Mouse (Mus musculus) erythroid progenitor cell, adult 5-6 weeks (primary cell): ENCODE measurements at regions not wholly inside any gene's neighbourhood (a gene's known extent, or its start where the extent isn't known, plus 50 kb on each side); places are given as distances from the start of the nearest gene placed in this dataset.

Experiments
- ATAC-seq: replicated peaks from 2 replicates; pipeline ENCODE4 v1.8.0; 2016; ENCODE audit warnings: moderate number of reproducible peaks, mild to moderate bottlenecking, moderate TSS enrichment, inconsistent platforms; ENCODE audit not compliant: poor library complexity, low FRiP score, severe bottlenecking

- no peak for ATAC-seq
Measured at GRCm38 (mm10) chr13:112144393-112145348, 143.6 kb upstream of the Ankrd55 start.

GRCm38 (mm10) chr13:112152614-112153550 lies 135.4 kb upstream of the Ankrd55 start:
- no peak for ATAC-seq

GRCm38 (mm10) chr13:112153681-112154127 lies 134.5 kb upstream of the Ankrd55 start:
- ATAC-seq = no peak

GRCm38 (mm10) chr13:112159430-112160172 lies 128.7 kb upstream of the Ankrd55 start:
- ATAC-seq = no peak

- ATAC-seq = no peak
Measured at GRCm38 (mm10) chr13:112160173-112160641, 128.0 kb upstream of the Ankrd55 start.

GRCm38 (mm10) chr13:112160726-112161125 lies 127.5 kb upstream of the Ankrd55 start:
- no peak for ATAC-seq

- no peak for ATAC-seq
Measured at GRCm38 (mm10) chr13:112161886-112162285, 126.4 kb upstream of the Ankrd55 start.

GRCm38 (mm10) chr13:112165921-112166320 lies 122.3 kb upstream of the Ankrd55 start:
- ATAC-seq = no peak

- no peak for ATAC-seq
Measured at GRCm38 (mm10) chr13:112166338-112166802, 121.9 kb upstream of the Ankrd55 start.

GRCm38 (mm10) chr13:112168468-112168867 lies 119.8 kb upstream of the Ankrd55 start:
- ATAC-seq = no peak

GRCm38 (mm10) chr13:112170872-112171271 lies 117.4 kb upstream of the Ankrd55 start:
- ATAC-seq = no peak

- no peak for ATAC-seq
Measured at GRCm38 (mm10) chr13:112171940-112172715, 116.1 kb upstream of the Ankrd55 start.

- ATAC-seq = no peak
Measured at GRCm38 (mm10) chr13:112173973-112174372, 114.3 kb upstream of the Ankrd55 start.

GRCm38 (mm10) chr13:112178031-112178430 lies 110.2 kb upstream of the Ankrd55 start:
- no peak for ATAC-seq

GRCm38 (mm10) chr13:112183996-112184395 lies 104.3 kb upstream of the Ankrd55 start:
- no peak for ATAC-seq

- no peak for ATAC-seq
Measured at GRCm38 (mm10) chr13:112185116-112185515, 103.1 kb upstream of the Ankrd55 start.

GRCm38 (mm10) chr13:112187226-112187625 lies 101.0 kb upstream of the Ankrd55 start:
- ATAC-seq = no peak

GRCm38 (mm10) chr13:112188313-112188712 lies 99.9 kb upstream of the Ankrd55 start:
- no peak for ATAC-seq
